Mouse (Mus musculus) lung, embryonic 14.5 days (tissue): ENCODE data around the gene Duxbl2. TPM values are rescaled to one million over a fixed set of nuclear protein-coding genes. Genes with fewer than 3 reads are reported as not detected.
"Not testable (repeated sequence)": the region's sequence is repeated elsewhere in the genome, so short reads cannot be mapped to it uniquely, and the experiment has no call there.

Source experiments
- ATAC-seq: fragments of 200-750 bp; cut with Nextera tagmentation; 2 replicates; pipeline ENCODE4 v1.8.0; 2017; ENCODE audit warnings: mild to moderate bottlenecking, moderate TSS enrichment, moderate library complexity; ENCODE audit not compliant: insufficient read depth
- DNase-seq: peaks from one replicate; pipeline ENCODE4 v3.0.0-alpha.2; 2015
- H3K27ac ChIP-seq: fragments of 300-500 bp; sonication (generic); 2 replicates; pipeline ENCODE4 v1.5.1; 2014; ENCODE audit warnings: low read depth, mild to moderate bottlenecking, moderate library complexity
- H3K27me3 ChIP-seq: fragments of 300-500 bp; sonication (generic); 2 replicates; pipeline ENCODE4 v1.6.1; 2014; ENCODE audit warnings: low read length, control low read depth; ENCODE audit not compliant: insufficient read depth
- H3K36me3 ChIP-seq: fragments of 300-500 bp; sonication (generic); 2 replicates; pipeline ENCODE4 v1.6.1; 2014; ENCODE audit warnings: control low read depth; ENCODE audit not compliant: insufficient read depth
- H3K4me1 ChIP-seq: fragments of 300-500 bp; sonication (generic); 2 replicates; pipeline ENCODE4 v1.6.1; 2014; ENCODE audit warnings: antibody characterized with exemption, control low read depth; ENCODE audit not compliant: insufficient read depth
- H3K4me2 ChIP-seq: fragments of 300-500 bp; sonication (generic); 2 replicates; pipeline ENCODE4 v1.6.1; 2014; ENCODE audit warnings: mild to moderate bottlenecking
- H3K4me3 ChIP-seq: fragments of 300-500 bp; sonication (generic); 2 replicates; pipeline ENCODE4 v1.5.1; 2014; ENCODE audit warnings: low read depth, low read length
- H3K9ac ChIP-seq: fragments of 300-500 bp; sonication (generic); 2 replicates; pipeline ENCODE4 v1.6.1; 2014
- H3K9me3 ChIP-seq: fragments of 300-500 bp; sonication (generic); 2 replicates; pipeline ENCODE4 v1.6.1; 2016; ENCODE audit warnings: low read depth, low read length, control low read depth
- WGBS: fragments of 180-500 bp; shearing (Covaris S2); extraction: QIAGEN DNeasy Blood & Tissue Kit; methylation state at CpG from one replicate; pipeline ENCODE4 v1.1.7; 2014; 5-methylcytosine and 5-hydroxymethylcytosine counted together
- polyA plus RNA-seq: library from polyadenylated mRNA; unstranded; fragments of >200 nt; fragmentation: Nextera tagmentation; extraction: Ambion mirVana; gene quantifications from 2 replicates; pipeline ENCODE4 v1.2.1, GENCODE M21; 2014

The Duxbl2 gene
- polyA plus RNA-seq, 1 experiment from 2014 or later = not detected

- not testable (repeated sequence) for ATAC-seq, H3K9ac ChIP-seq, H3K4me3 ChIP-seq, H3K9me3 ChIP-seq, H3K36me3 ChIP-seq, H3K27me3 ChIP-seq, H3K27ac ChIP-seq, H3K4me2 ChIP-seq, H3K4me1 ChIP-seq, DNase-seq
- WGBS = no CpG with 5 or more reads among the region's 5 CpGs
These were observed 44.3 kb downstream of the Duxbl2 start for GRCm38 (mm10) chr14:26162423-26162822.

- not testable (repeated sequence) for H3K9me3 ChIP-seq, H3K4me2 ChIP-seq, ATAC-seq, H3K4me1 ChIP-seq, DNase-seq, H3K9ac ChIP-seq, H3K4me3 ChIP-seq, H3K36me3 ChIP-seq, H3K27ac ChIP-seq, H3K27me3 ChIP-seq
- no CpG with 5 or more reads among the region's 12 CpGs for WGBS
These were observed 47.1 kb downstream of the Duxbl2 start for GRCm38 (mm10) chr14:26165266-26165665.

GRCm38 (mm10) chr14:26173955-26174354 is 55.8 kb downstream of the Duxbl2 start:
- H3K9me3 ChIP-seq, H3K4me3 ChIP-seq, H3K27ac ChIP-seq, H3K36me3 ChIP-seq, H3K4me1 ChIP-seq, H3K4me2 ChIP-seq, DNase-seq, H3K27me3 ChIP-seq, H3K9ac ChIP-seq: not testable (repeated sequence)
- ATAC-seq = peak; percentile 70
- no CpG with 5 or more reads among the region's 3 CpGs for WGBS

- peak; percentile 52; the same call in 1 of the 2 replicates for ATAC-seq
These were observed 56.9 kb downstream of the Duxbl2 start for GRCm38 (mm10) chr14:26175028-26175427.

More at GRCm38 (mm10) chr14:26175028-26175427, 56.9 kb downstream of the Duxbl2 start:
- DNase-seq, H3K9me3 ChIP-seq, H3K36me3 ChIP-seq, H3K4me1 ChIP-seq, H3K4me3 ChIP-seq, H3K27me3 ChIP-seq, H3K27ac ChIP-seq, H3K4me2 ChIP-seq, H3K9ac ChIP-seq: not testable (repeated sequence)
- WGBS = no CpG with 5 or more reads among the region's 6 CpGs

Other genes starting within 250 kb of the Duxbl2 start
- 0.53 and 1.4 TPM in 2 replicates for gene Plac9a, start 215.2 kb upstream of the Duxbl2 start, polyA plus RNA-seq
- gene Tmem254a, start 190.7 kb upstream of the Duxbl2 start, polyA plus RNA-seq = 1.6 and 4.5 TPM in 2 replicates
- not detected in 2 replicates for gene Cphx1, start 180.0 kb upstream of the Duxbl2 start, polyA plus RNA-seq
- 0.68 and 2.0 TPM in 2 replicates for gene Duxbl1, start 139.8 kb upstream of the Duxbl2 start, polyA plus RNA-seq
- 22.7 and 28.1 TPM in 2 replicates for gene Gm9780, start 75.6 kb upstream of the Duxbl2 start, polyA plus RNA-seq
- gene Tmem254c, start 51.0 kb upstream of the Duxbl2 start, polyA plus RNA-seq = 35.0 and 37.1 TPM in 2 replicates
- gene Cphx2, start 36.8 kb upstream of the Duxbl2 start, polyA plus RNA-seq = not detected in 2 replicates
- gene Cphx3, start 36.1 kb upstream of the Duxbl2 start, polyA plus RNA-seq = not detected in 2 replicates
- gene Plac9b, start 64.1 kb downstream of the Duxbl2 start, polyA plus RNA-seq = 24.1 and 30.4 TPM in 2 replicates
- 23.6 and 24.2 TPM in 2 replicates for gene Tmem254b, start 88.7 kb downstream of the Duxbl2 start, polyA plus RNA-seq
- 0.69 and 2.3 TPM in 2 replicates for gene Duxbl3, start 139.6 kb downstream of the Duxbl2 start, polyA plus RNA-seq